Mouse (Mus musculus) frontal cortex, postnatal 14 days (tissue): ENCODE measurements at regions not wholly inside any gene's neighbourhood (a gene's known extent, or its start where the extent isn't known, plus 50 kb on each side); places are given as distances from the start of the nearest gene placed in this dataset.
A peak's percentile ranks its signal among the peaks of the same experiment; 100 is the strongest.

Source experiments
- DNase-seq, 2 experiments: peaks; one replicate each; pipeline ENCODE4 v3.0.0; 2022; ENCODE audit warnings: low spot score in 2 of 2

- DNase-seq: no peak
These were observed 260.2 kb downstream of the Bcor start for GRCm38 (mm10) chrX:11899914-11900313.

GRCm38 (mm10) chrX:11901791-11902190, 258.4 kb downstream of the Bcor start:
- no peak for DNase-seq

- DNase-seq: no peak
These were observed 256.9 kb downstream of the Bcor start for GRCm38 (mm10) chrX:11903116-11903700.

GRCm38 (mm10) chrX:11905231-11905630, 254.9 kb downstream of the Bcor start:
- no peak for DNase-seq

GRCm38 (mm10) chrX:11907167-11907566, 253.0 kb downstream of the Bcor start:
- DNase-seq: no peak

- no peak for DNase-seq
These were observed 244.2 kb downstream of the Bcor start for GRCm38 (mm10) chrX:11915984-11916383.

- DNase-seq: no peak
These were observed 239.9 kb downstream of the Bcor start for GRCm38 (mm10) chrX:11920231-11920630.

GRCm38 (mm10) chrX:11924639-11925302, 235.4 kb downstream of the Bcor start:
- no peak for DNase-seq

- no peak for DNase-seq
These were observed 233.2 kb downstream of the Bcor start for GRCm38 (mm10) chrX:11926868-11927535.

GRCm38 (mm10) chrX:11929448-11929847, 230.7 kb downstream of the Bcor start:
- no peak for DNase-seq

- DNase-seq: no peak
These were observed 228.7 kb downstream of the Bcor start for GRCm38 (mm10) chrX:11931432-11931831.

GRCm38 (mm10) chrX:11935337-11935736, 224.8 kb downstream of the Bcor start:
- DNase-seq: peak in 1 of 2 experiments; percentile 32

GRCm38 (mm10) chrX:11940246-11940645, 219.9 kb downstream of the Bcor start:
- DNase-seq: no peak

GRCm38 (mm10) chrX:11943367-11943766, 216.8 kb downstream of the Bcor start:
- no peak for DNase-seq

GRCm38 (mm10) chrX:11944574-11944973, 215.6 kb downstream of the Bcor start:
- no peak for DNase-seq

GRCm38 (mm10) chrX:11945280-11945679, 214.9 kb downstream of the Bcor start:
- DNase-seq: no peak

- DNase-seq: no peak
These were observed 208.0 kb downstream of the Bcor start for GRCm38 (mm10) chrX:11952193-11952592.

GRCm38 (mm10) chrX:11956194-11956593, 204.0 kb downstream of the Bcor start:
- DNase-seq: no peak

GRCm38 (mm10) chrX:11957011-11957410, 203.1 kb downstream of the Bcor start:
- DNase-seq: no peak

GRCm38 (mm10) chrX:11959871-11960552, 200.1 kb downstream of the Bcor start:
- DNase-seq: no peak

GRCm38 (mm10) chrX:11961350-11961749, 198.8 kb downstream of the Bcor start:
- no peak for DNase-seq

GRCm38 (mm10) chrX:11964428-11964827, 195.7 kb downstream of the Bcor start:
- DNase-seq: no peak

GRCm38 (mm10) chrX:11978679-11979078, 181.5 kb downstream of the Bcor start:
- no peak for DNase-seq
